Mouse (Mus musculus): ENCODE data around the gene Tcap.
A peak's percentile ranks its signal among the peaks of the same experiment; 100 is the strongest.

Gene Tcap

DNA sequence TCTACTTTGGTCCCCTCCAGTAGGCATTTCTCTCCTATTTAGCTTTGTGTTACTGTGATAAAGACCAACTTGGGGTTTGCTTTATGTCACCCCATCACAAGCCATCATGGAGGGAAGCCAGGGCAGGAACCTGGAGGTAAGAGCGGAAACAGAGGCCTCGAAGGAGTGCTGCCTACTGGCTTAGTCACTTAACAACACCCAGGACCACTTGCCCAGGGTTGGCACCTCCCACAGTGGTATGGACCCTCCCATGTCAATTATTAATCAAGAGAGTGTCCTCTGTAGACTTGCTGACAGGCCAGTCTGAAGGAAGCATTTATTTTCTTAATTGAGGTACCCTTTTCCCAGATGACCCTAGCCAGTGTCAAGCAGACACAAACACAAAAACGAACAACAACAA is 17.2 kb downstream of the Tcap start:
- peak; percentile 24 for DNase-seq (ENCODE audit: low read depth, low spot score)

DNA sequence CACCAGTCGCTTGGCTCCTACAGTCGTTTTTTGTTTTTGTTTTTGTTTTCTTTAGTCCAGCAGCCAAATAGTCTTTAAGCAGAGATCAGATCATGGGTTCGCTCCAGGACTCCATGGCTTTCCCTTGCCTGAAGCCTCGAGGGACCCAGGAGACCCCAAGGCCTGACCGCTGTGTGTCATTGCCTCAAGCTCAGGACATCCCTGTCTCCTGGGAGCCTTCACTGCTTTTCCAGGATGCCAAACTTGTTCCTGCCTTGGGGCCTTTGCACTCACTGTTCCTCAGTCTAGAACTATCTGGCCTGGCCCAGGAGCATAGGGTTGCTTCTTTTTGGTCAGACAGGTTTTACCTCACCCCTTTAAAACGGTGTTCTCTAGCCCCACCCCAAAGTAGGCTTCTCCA is 23.0 kb downstream of the Tcap start:
- peaks cover 1% of the 10 kb centered on the region for H3K27me3 ChIP-seq (ENCODE audit: control insufficient read depth, insufficient read depth, low read length, poor library complexity, severe bottlenecking)
- no peak for DNase-seq (ENCODE audit: low read depth, low spot score)
- H3K36me3 ChIP-seq (ENCODE audit: control insufficient read depth, insufficient read depth, low read length, poor library complexity, severe bottlenecking) = no peaks in the 10 kb centered on the region

More for the DNA sequence above, 17.2 kb downstream of the Tcap start:
- H3K27me3 ChIP-seq (ENCODE audit: control insufficient read depth, insufficient read depth, low read length, poor library complexity, severe bottlenecking) = no peaks in the 10 kb centered on the region; the same call in 1 of the 2 replicates
- no peaks in the 10 kb centered on the region for H3K36me3 ChIP-seq (ENCODE audit: control insufficient read depth, insufficient read depth, low read length, poor library complexity, severe bottlenecking)

DNA sequence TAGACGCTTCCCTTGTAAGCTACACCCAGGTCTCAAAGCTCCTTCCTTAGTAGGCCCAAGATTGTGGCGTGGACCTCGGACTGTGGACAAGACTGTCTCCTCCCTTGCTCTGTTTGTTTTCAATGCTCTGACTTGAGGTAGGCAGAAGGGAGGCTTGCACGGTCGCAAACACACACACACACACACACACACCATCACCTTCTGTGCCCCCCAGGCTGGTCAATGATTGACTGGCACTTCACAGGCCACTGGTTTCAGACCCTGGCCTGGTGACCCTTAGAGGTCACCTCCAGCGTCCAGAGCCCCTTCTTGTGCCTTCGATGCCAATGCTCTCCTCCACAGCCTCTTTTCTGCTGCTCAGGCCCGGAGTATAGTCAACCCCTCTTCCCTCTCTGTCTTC is 25.3 kb downstream of the Tcap start:
- DNase-seq (ENCODE audit: low read depth, low spot score) = no peak
- H3K27me3 ChIP-seq (ENCODE audit: control insufficient read depth, insufficient read depth, low read length, poor library complexity, severe bottlenecking) = peaks cover 7% of the 10 kb centered on the region; the same call in 1 of the 2 replicates
- no peaks in the 10 kb centered on the region for H3K36me3 ChIP-seq (ENCODE audit: control insufficient read depth, insufficient read depth, low read length, poor library complexity, severe bottlenecking)

DNA sequence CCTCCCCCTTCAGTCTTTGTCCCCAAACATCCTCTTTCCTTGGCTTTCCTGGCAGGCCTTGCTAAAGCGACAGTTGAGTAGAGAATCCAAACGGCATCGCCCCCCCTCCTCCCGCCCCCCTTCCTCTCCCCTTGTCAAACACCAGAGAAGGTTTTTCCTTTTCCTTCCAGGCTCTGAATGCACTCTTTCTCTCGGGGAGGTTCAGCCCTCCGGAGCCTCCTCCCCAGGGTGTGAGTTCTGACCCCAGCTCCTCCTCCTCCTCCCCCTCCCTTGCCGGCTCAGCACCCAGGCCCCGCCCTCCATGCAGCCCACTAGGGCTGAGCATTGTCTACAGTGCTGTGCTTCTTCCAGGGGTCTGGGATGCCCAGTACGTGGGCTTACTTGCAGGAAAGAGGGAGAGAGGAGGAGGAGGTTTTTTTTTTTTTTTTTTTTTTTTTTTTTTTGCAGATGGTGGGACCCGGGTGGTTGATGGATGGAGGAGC is 25.8 kb downstream of the Tcap start:
- no peak for DNase-seq (ENCODE audit: low read depth, low spot score)

DNA sequence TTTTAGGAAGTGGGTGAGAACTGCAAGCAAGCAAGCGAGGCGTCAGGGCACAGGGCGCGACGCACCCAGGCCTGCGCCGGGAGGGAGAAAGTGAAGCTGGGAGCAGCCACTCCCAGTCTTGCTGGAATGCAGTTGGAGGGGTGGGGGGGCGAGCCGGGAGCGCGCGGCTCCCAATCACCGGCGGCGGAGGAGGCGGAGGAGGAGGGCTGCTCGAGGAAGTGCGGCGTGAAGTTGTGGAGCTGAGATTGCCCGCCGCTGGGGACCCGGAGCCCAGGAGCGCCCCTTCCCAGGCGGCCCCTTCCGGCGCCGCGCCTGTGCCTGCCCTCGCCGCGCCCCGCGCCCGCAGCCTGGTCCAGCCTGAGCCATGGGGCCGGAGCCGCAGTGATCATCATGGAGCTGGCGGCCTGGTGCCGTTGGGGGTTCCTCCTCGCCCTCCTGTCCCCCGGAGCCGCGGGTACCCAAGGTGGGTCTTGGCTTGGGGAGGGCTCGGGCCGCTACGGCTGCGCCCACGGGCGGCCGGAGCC is 28.7 kb downstream of the Tcap start, which contains the start of gene Erbb2:
Erbb2 (plus strand) TSS at position 198 of the 524 bp plus-strand sequence.
- peak; percentile 19 for DNase-seq (ENCODE audit: low read depth, low spot score)
- Histone ChIP-seq H3K36me3 (ENCODE audit: control insufficient read depth, insufficient read depth, low read length, poor library complexity, severe bottlenecking) (no peaks in the 10 kb centered on the region), H3K27me3 (ENCODE audit: control insufficient read depth, insufficient read depth, low read length, poor library complexity, severe bottlenecking) (peaks cover 7% of the 10 kb centered on the region; the same call in 1 of the 2 replicates)

More for the DNA sequence above, 25.8 kb downstream of the Tcap start:
- Histone ChIP-seq H3K27me3 (ENCODE audit: control insufficient read depth, insufficient read depth, low read length, poor library complexity, severe bottlenecking) (peaks cover 7% of the 10 kb centered on the region; the same call in 1 of the 2 replicates), H3K36me3 (ENCODE audit: control insufficient read depth, insufficient read depth, low read length, poor library complexity, severe bottlenecking) (no peaks in the 10 kb centered on the region)

DNA sequence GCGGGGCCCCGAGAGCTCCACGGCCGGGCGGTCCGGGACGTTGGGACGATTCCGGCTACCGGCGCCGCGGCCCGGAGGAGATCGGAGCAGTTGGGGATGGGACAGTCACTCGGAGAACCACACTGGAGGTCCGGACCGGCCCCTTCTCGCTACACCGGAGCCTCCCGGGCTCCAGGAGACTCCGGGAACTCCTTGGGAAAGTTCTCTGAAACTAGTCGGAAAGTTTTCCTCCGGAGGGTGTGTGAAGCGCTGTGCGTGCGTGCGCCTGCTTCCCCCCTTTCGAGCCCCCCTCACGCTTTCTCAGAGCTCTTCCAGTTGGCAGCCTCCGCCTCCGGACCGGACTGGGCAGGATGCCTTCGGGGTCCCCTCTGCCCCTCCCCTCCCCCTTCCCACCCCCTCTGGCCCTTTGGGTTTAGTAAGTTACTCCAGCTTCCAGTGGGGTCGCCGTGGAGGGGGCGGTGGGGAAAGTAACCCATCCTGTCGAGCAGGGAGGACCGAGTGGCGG is 29.2 kb downstream of the Tcap start:
- H3K36me3 ChIP-seq (ENCODE audit: control insufficient read depth, insufficient read depth, low read length, poor library complexity, severe bottlenecking) = no peaks in the 10 kb centered on the region
- no peak for DNase-seq (ENCODE audit: low read depth, low spot score)
- peaks cover 7% of the 10 kb centered on the region; the same call in 1 of the 2 replicates for H3K27me3 ChIP-seq (ENCODE audit: control insufficient read depth, insufficient read depth, low read length, poor library complexity, severe bottlenecking)

DNA sequence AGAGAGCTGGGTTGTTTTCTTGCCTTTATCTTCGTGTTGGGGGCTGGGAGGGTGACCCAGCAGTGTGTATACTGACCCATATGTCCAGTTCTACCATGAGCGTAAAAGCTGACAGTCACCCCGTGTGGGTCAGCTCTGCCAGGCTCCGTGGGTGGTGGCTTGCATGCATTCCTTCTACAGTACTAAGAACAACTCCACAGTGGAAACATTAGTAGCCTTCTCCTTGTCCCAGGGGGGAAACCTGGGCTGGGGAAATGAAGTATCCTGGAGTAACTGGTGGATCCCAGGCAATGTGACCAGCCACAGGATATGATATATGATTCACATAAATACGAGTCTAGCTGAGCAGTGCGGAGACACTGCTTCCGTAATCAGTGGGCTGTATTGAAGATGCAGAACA is 30.1 kb downstream of the Tcap start:
- DNase-seq (ENCODE audit: low read depth, low spot score) = no peak
- H3K27me3 ChIP-seq (ENCODE audit: control insufficient read depth, insufficient read depth, low read length, poor library complexity, severe bottlenecking) = peaks cover 7% of the 10 kb centered on the region; the same call in 1 of the 2 replicates

DNA sequence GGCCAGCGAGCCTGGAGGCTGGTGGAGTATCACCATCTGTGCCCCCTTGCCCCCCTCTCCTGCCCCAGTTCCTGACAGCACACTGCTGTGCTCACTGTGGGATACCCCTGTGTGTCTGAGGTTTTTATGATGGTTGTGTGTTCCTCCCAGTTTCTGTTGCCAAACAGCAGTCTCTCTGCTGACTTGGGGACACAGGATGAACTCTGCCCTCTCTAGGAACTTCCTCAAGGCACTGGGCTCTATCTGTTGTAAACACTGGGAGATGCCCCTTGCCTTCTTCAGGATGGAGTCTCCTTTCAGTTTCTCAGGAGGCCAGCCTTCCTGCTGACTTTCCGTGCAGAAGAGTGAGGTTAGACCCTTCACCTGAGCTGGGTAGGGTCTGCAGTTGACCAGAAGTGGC is 30.6 kb downstream of the Tcap start:
- Histone ChIP-seq H3K36me3 (ENCODE audit: control insufficient read depth, insufficient read depth, low read length, poor library complexity, severe bottlenecking) (no peaks in the 10 kb centered on the region), H3K27me3 (ENCODE audit: control insufficient read depth, insufficient read depth, low read length, poor library complexity, severe bottlenecking) (peaks cover 7% of the 10 kb centered on the region; the same call in 1 of the 2 replicates)
- DNase-seq (ENCODE audit: low read depth, low spot score) = no peak

More for the DNA sequence above, 30.1 kb downstream of the Tcap start:
- H3K36me3 ChIP-seq (ENCODE audit: control insufficient read depth, insufficient read depth, low read length, poor library complexity, severe bottlenecking) = no peaks in the 10 kb centered on the region

DNA sequence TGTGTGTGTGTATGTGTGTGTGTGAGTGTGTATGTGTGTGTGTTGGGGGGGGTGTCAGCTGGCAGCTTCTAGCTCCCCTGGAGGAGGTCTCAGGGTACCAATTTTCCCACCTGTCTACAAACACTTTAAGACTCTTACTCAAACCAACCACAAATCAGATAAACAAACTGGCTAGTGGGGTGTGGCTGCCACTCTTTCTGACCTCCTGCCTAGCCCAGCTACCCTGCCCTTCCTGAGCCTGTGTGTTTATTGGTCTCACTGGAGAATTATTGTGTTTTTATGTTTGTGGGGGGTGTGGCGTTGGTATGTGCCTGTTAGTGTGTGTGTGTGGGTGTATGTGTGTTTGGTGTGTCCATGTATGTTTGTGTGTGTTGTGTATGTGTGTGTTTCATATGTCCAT is 33.5 kb downstream of the Tcap start:
- Histone ChIP-seq H3K27me3 (ENCODE audit: control insufficient read depth, insufficient read depth, low read length, poor library complexity, severe bottlenecking) (peaks cover 4% of the 10 kb centered on the region; the same call in 1 of the 2 replicates), H3K36me3 (ENCODE audit: control insufficient read depth, insufficient read depth, low read length, poor library complexity, severe bottlenecking) (no peaks in the 10 kb centered on the region)
- no peak for DNase-seq (ENCODE audit: low read depth, low spot score)

DNA sequence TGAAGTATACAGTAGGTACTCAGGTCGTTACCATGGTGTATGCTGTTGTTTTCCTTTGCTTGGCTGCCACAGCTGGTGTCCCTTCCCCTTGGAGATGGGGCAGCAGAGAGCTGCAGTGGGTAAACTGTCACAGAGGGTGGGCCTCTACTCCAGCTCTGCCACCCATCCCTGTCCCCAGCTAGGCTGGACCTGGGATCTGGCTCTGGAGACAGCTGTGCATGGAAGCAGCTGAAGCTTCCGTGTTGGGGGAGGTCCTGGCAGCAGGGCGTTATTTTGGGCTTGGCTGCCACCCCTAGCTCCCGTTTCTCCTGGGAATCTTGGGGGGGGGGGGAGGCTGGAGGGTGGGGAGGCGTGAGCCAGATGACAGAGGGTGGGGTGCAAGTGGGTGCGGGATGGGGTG is 34.7 kb downstream of the Tcap start:
- H3K36me3 ChIP-seq (ENCODE audit: control insufficient read depth, insufficient read depth, low read length, poor library complexity, severe bottlenecking) = no peaks in the 10 kb centered on the region
- no peak for DNase-seq (ENCODE audit: low read depth, low spot score)
- H3K27me3 ChIP-seq (ENCODE audit: control insufficient read depth, insufficient read depth, low read length, poor library complexity, severe bottlenecking) = no peaks in the 10 kb centered on the region

DNA sequence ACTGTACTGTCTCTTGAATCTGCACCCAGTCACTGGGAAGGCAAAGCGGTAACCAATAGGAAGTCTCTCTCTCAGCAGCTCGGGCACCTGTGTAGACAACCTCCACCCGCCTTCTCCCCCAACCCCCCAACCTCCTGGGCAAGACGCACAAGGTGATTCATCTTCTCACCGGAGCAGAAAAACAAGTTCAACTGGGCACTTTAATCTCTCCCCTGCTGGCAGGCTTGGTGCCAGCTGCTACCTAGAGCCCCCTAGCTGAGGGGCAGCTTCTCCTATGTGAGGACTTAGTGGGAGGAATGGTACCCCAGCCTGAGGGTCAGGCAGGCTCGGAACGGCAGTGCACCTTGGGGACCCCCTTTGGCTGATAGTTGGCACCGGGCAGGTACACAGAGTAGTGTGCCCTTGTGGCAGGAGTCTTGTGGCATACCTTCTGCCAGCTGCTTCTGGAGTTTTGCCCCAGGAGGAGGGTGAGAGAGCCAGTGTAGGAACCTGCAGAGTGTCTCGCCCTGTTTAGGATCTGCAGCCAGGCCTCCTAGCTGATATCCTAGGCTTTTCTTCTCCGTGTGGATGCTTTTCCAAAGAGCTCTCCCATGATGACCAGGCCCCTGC is 35.4 kb downstream of the Tcap start:
- no peak for DNase-seq (ENCODE audit: low read depth, low spot score)
- Histone ChIP-seq H3K36me3 (ENCODE audit: control insufficient read depth, insufficient read depth, low read length, poor library complexity, severe bottlenecking) (no peaks in the 10 kb centered on the region), H3K27me3 (ENCODE audit: control insufficient read depth, insufficient read depth, low read length, poor library complexity, severe bottlenecking) (no peaks in the 10 kb centered on the region)

DNA sequence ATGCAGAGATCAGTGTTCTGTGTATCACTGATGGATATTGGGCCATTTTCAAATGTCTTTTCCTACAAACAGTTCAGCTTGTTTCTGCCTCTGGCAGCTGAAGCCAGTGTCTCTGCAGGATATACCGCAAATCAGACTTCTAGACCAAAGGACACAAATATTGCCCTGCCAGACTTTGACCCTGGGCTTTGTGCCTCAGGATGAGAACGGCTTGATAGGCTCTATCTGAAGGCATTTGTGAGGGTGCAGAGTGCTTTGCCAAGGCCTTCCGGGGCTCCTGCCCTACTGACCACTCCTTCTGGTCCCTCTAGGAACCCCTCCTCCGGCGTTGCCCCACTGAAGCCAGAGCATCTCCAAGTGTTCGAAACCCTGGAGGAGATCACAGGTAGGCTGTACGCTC is 43.0 kb downstream of the Tcap start:
- H3K36me3 ChIP-seq (ENCODE audit: control insufficient read depth, insufficient read depth, low read length, poor library complexity, severe bottlenecking) = no peaks in the 10 kb centered on the region
- DNase-seq (ENCODE audit: low read depth, low spot score) = no peak
- no peaks in the 10 kb centered on the region for H3K27me3 ChIP-seq (ENCODE audit: control insufficient read depth, insufficient read depth, low read length, poor library complexity, severe bottlenecking)

DNA sequence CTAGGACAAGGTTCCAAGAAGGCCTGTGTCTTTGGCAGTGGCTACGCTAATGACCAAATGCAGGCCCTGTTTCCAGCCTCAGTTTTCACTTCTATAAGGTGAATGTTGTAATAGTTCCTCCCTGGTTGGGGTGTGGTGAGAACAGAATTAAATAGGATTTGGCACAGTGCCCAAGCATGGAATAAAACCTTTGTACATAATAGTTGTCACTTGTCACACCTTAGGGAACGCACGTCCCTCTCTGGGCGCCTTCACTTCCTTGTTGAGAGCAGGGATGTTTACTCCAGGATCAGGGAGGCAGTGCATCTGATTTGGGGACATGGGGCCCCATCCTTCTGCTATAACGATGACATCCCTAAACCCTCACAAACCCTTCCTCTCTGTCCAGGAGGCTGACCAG is 44.8 kb downstream of the Tcap start:
- no peaks in the 10 kb centered on the region for H3K27me3 ChIP-seq (ENCODE audit: control insufficient read depth, insufficient read depth, low read length, poor library complexity, severe bottlenecking)
- no peak for DNase-seq (ENCODE audit: low read depth, low spot score)
- no peaks in the 10 kb centered on the region for H3K36me3 ChIP-seq (ENCODE audit: control insufficient read depth, insufficient read depth, low read length, poor library complexity, severe bottlenecking)

DNA sequence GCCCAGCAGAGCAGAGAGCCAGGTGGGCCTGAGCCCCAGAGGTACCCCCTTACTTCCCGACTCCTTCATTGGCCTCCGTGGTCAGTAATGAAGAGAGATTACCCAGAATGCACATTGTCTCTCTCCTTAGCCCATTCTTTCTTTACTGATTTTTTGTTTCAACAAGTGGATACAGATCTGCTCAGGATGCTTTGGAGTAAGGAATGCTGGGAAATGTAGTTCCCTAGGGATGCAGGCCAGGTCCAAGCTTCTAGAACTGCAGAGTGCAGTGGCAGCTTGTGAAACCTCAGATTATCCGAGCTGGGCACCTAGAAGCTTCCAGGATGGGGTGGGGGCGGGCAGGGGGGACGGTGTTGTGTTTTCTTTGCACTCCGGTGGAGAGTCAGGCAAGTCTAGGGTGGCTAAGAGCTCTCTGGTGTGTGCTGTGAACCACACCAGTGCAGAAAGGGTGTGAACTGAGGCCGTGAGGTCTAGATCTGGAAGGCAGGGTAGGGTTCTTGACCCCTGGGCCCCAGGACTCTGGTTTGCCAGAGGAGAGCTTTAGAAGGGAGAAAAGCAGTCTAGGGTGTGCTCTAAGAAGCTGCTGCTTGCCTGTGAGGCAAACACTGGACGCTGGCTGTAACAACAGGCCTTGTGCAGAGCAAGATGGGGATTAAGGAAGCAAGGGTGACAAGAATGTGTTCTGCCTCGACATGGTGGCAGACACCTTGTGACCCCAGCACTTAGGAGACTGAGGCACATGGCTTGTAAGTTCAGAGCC is 48.3 kb downstream of the Tcap start:
- no peaks in the 10 kb centered on the region for H3K36me3 ChIP-seq (ENCODE audit: control insufficient read depth, insufficient read depth, low read length, poor library complexity, severe bottlenecking)
- H3K27me3 ChIP-seq (ENCODE audit: control insufficient read depth, insufficient read depth, low read length, poor library complexity, severe bottlenecking) = no peaks in the 10 kb centered on the region
- DNase-seq (ENCODE audit: low read depth, low spot score) = no peak

Data from splenic B cell, adult 2 months (primary cell).